ENCODE assay signal across 28 mouse cellular contexts in genomic region chr2:104996201-104996600, GRCm38 (mm10). TPM values are rescaled to one million over a fixed set of nuclear protein-coding genes. Genes with fewer than 3 reads are reported as not detected.
A peak's percentile ranks its signal among the peaks of the same experiment; 100 is the strongest.
DNase-seq lines count a peak whose midpoint lies in the region; ATAC-seq and TF ChIP-seq lines count a peak whose summit lies in the region.
"Had no signal": no experiment of that assay in that cellular context is flagged by ENCODE, and none has a peak within 500 bp of the region (broad histone marks: within the 10 kb centered on the region; RNA-seq: fewer than 3 reads in every experiment).

No protein-coding gene starts in this region.

- 52% methylated on average over 3 of the region's 3 CpGs for WGBS in kidney, postnatal 0 days
- 67% methylated on average over 3 of the region's 3 CpGs for WGBS in kidney, adult 2 months
- WGBS in hindbrain, embryonic 12.5 days, result 90% methylated on average over 3 of the region's 3 CpGs

- H3K4me3 ChIP-seq in kidney, postnatal 0 days (replicated peaks; ENCODE audit: low read depth, low read length), result no peak overlapping the region
- H3K4me3 ChIP-seq in kidney, adult 2 months (ENCODE audit: insufficient read depth, low read depth, low read length), result no peak overlapping the region
- H3K4me3 ChIP-seq in MEL (ENCODE audit: control insufficient read depth in 1 of 2, insufficient read depth in 1 of 2, low read depth in 2 of 2, low read length in 2 of 2), result no peak overlapping the region
- H3K4me3 ChIP-seq in bone marrow macrophage, adult 2 months (ENCODE audit: insufficient read depth, low read length), result no peak overlapping the region
- no peak overlapping the region for H3K4me3 ChIP-seq in hindbrain, embryonic 12.5 days
- H3K4me3 ChIP-seq: embryonic facial prominence, embryonic 12.5 days; embryonic facial prominence, embryonic 15.5 days; erythroblast, embryonic 14.5 days; forebrain, embryonic 10.5 days; forebrain, embryonic 12.5 days had no signal

- H3K4me1 ChIP-seq in kidney, postnatal 0 days (replicated peaks; ENCODE audit: insufficient read depth, low read length), result no peaks in the 10 kb centered on the region
- peaks cover 4% of the 10 kb centered on the region for H3K4me1 ChIP-seq in kidney, adult 2 months (ENCODE audit: control insufficient read depth, insufficient read depth, low read length)
- H3K4me1 ChIP-seq in MEL (ENCODE audit: control insufficient read depth in 1 of 2, insufficient read depth in 2 of 2, low read length in 2 of 2), result peaks cover 3 to 5% of the 10 kb centered on the region in 2 experiments; a peak in 3 of 4 replicates
- peaks cover 20% of the 10 kb centered on the region for H3K4me1 ChIP-seq in bone marrow macrophage, adult 2 months (ENCODE audit: control insufficient read depth, insufficient read depth, low read length)
- H3K4me1 ChIP-seq in hindbrain, embryonic 12.5 days, result no peaks in the 10 kb centered on the region
- H3K4me1 ChIP-seq: embryonic facial prominence, embryonic 12.5 days; embryonic facial prominence, embryonic 15.5 days; forebrain, embryonic 10.5 days; forebrain, embryonic 12.5 days had no signal

- no peaks in the 10 kb centered on the region for H3K27me3 ChIP-seq in kidney, postnatal 0 days (ENCODE audit: insufficient read depth, low read length)
- no peaks in the 10 kb centered on the region for H3K27me3 ChIP-seq in kidney, adult 2 months (replicated peaks; ENCODE audit: control insufficient read depth, insufficient read depth, low read length)
- H3K27me3 ChIP-seq in MEL (ENCODE audit: control insufficient read depth in 1 of 2, insufficient read depth in 2 of 2, low read length in 2 of 2), result no peaks in the 10 kb centered on the region
- H3K27me3 ChIP-seq in hindbrain, embryonic 12.5 days, result no peaks in the 10 kb centered on the region
- H3K27me3 ChIP-seq: CH12.LX; embryonic facial prominence, embryonic 12.5 days; embryonic facial prominence, embryonic 15.5 days; forebrain, embryonic 12.5 days; Patski had no signal

- H3K36me3 ChIP-seq in kidney, postnatal 0 days (ENCODE audit: insufficient read depth, low read length), result 0 out of 2 replicates have a peak, but pooled peaks cover 13% of the 10 kb centered on the region
- H3K36me3 ChIP-seq in kidney, adult 2 months (ENCODE audit: control insufficient read depth, insufficient read depth, low read length), result no peaks in the 10 kb centered on the region; the same call in none of the 2 replicates
- peaks cover 11 to 13% of the 10 kb centered on the region in 2 experiments for H3K36me3 ChIP-seq in MEL (ENCODE audit: control insufficient read depth in 1 of 2, insufficient read depth in 2 of 2, low read length in 2 of 2)
- H3K36me3 ChIP-seq in hindbrain, embryonic 12.5 days, result peaks cover 7% of the 10 kb centered on the region

- DNase-seq in kidney, postnatal 0 days (ENCODE audit: low spot score), result peak; percentile 49
- no peak for DNase-seq in kidney, adult 2 months
- peak; percentile 73 for DNase-seq in MEL (ENCODE audit: low read depth, low spot score)
- DNase-seq in embryo, embryonic 10 days (ENCODE audit: low spot score), result no peak
- no peak for DNase-seq in lung, adult 18-20 months
- DNase-seq: adrenal gland, adult 8-10 months; adrenal gland, postnatal 25 days; B cell, adult 2 months; cerebellum, adult 11-12 months; cerebellum, adult 2 months; cerebellum, adult 9-10 months; cerebellum, postnatal 10 days; cerebellum, postnatal 25 days; embryo, embryonic 11 days had no signal

- ATAC-seq in kidney, postnatal 0 days (replicated peaks; ENCODE audit: low FRiP score, low read depth), result no peak
- ATAC-seq in hindbrain, embryonic 12.5 days (ENCODE audit: low FRiP score), result no peak
- ATAC-seq: activated CD4-positive, CD25-positive, alpha-beta regulatory T cell, adult 4 months; CD4-positive, CD25-positive, alpha-beta regulatory T cell, adult 4 months; forebrain, embryonic 14.5 days; forebrain, embryonic 16.5 days; Patski had no signal

- no peak for TF ChIP-seq RAD21 in MEL (IDR thresholded peaks at IDR 0.05; ENCODE audit: low read depth, low read length)

- TF ChIP-seq EP300 in MEL (IDR thresholded peaks at IDR 0.05; ENCODE audit: low read depth in 1 of 2, low read length in 2 of 2), result peak; percentile 80 to 87

- H3K27ac ChIP-seq in kidney, postnatal 0 days, result no peak overlapping the region
- H3K27ac ChIP-seq in kidney, adult 2 months (ENCODE audit: insufficient read depth, low read depth, low read length), result no peak overlapping the region
- H3K27ac ChIP-seq in MEL (ENCODE audit: control insufficient read depth, low read depth, low read length), result no peak overlapping the region
- H3K27ac ChIP-seq in bone marrow macrophage, adult 2 months (ENCODE audit: insufficient read depth, low read depth, low read length), result peak overlapping the region; percentile 58
- H3K27ac ChIP-seq in hindbrain, embryonic 12.5 days, result no peak overlapping the region
- H3K27ac ChIP-seq: embryonic facial prominence, embryonic 12.5 days; embryonic facial prominence, embryonic 15.5 days; forebrain, embryonic 10.5 days; forebrain, embryonic 12.5 days had no signal

- no peak overlapping the region for H3K4me2 ChIP-seq in kidney, postnatal 0 days (ENCODE audit: low read length)
- H3K4me2 ChIP-seq in hindbrain, embryonic 12.5 days (replicated peaks), result no peak overlapping the region
- H3K4me2 ChIP-seq: embryonic facial prominence, embryonic 12.5 days; embryonic facial prominence, embryonic 15.5 days; forebrain, embryonic 12.5 days had no signal

- no peak for TF ChIP-seq CTCF in kidney, postnatal 0 days (IDR thresholded peaks at IDR 0.05; ENCODE audit: low read depth)
- TF ChIP-seq CTCF in kidney, adult 2 months (conservative IDR thresholded peaks at IDR 0.05; ENCODE audit: insufficient read depth, insufficient read length, low read depth, low read length), result no peak
- TF ChIP-seq CTCF in MEL (IDR thresholded peaks at IDR 0.05 in 2 of 3, conservative IDR thresholded peaks at IDR 0.05 in 1 of 3; ENCODE audit: control insufficient read depth in 1 of 3, insufficient read depth in 1 of 3, low read depth in 2 of 3, low read length in 3 of 3, poor library complexity in 1 of 3, severe bottlenecking in 1 of 3), result no peak
- no peak for TF ChIP-seq CTCF in bone marrow macrophage, adult 2 months (IDR thresholded peaks at IDR 0.05; ENCODE audit: low read depth, low read length)

- no peak for TF ChIP-seq POLR2A in kidney, adult 2 months (IDR thresholded peaks at IDR 0.05; ENCODE audit: low read depth, low read length)
- TF ChIP-seq POLR2A in MEL (IDR thresholded peaks at IDR 0.05; ENCODE audit: control insufficient read depth in 1 of 2, insufficient read depth in 1 of 2, low read depth in 1 of 2, low read length in 2 of 2, poor library complexity in 1 of 2), result no peak
- no peak for TF ChIP-seq POLR2A in bone marrow macrophage, adult 2 months (IDR thresholded peaks at IDR 0.05; ENCODE audit: borderline replicate concordance, low read depth, low read length)

- H3K9ac ChIP-seq in kidney, postnatal 0 days (ENCODE audit: low read depth, low read length), result no peak overlapping the region
- H3K9ac ChIP-seq in MEL (ENCODE audit: control insufficient read depth, low read depth, low read length, poor library complexity, severe bottlenecking), result no peak overlapping the region
- H3K9ac ChIP-seq in hindbrain, embryonic 12.5 days, result no peak overlapping the region
- H3K9ac ChIP-seq: embryonic facial prominence, embryonic 12.5 days; embryonic facial prominence, embryonic 15.5 days; forebrain, embryonic 12.5 days had no signal

- H3K9me3 ChIP-seq in kidney, postnatal 0 days (replicated peaks; ENCODE audit: low read length), result no peaks in the 10 kb centered on the region
- H3K9me3 ChIP-seq in MEL (replicated peaks; ENCODE audit: insufficient read depth, low read length), result no peaks in the 10 kb centered on the region
- no peaks in the 10 kb centered on the region for H3K9me3 ChIP-seq in hindbrain, embryonic 12.5 days (replicated peaks)
- H3K9me3 ChIP-seq: embryonic facial prominence, embryonic 12.5 days; embryonic facial prominence, embryonic 15.5 days; forebrain, embryonic 10.5 days; forebrain, embryonic 12.5 days; G1E had no signal

- H3K79me2 ChIP-seq in MEL (ENCODE audit: control insufficient read depth, insufficient read depth, low read length, poor library complexity), result no peaks in the 10 kb centered on the region

TF ChIP-seq in MEL, 35 proteins besides CTCF, POLR2A, EP300 and RAD21:
- TF ChIP-seq MAFK (IDR thresholded peaks at IDR 0.05; ENCODE audit: borderline replicate concordance, low read depth, low read length) (peak; percentile 18; the same call in 1 of the 2 replicates), GATA1 (IDR thresholded peaks at IDR 0.05; ENCODE audit: low read depth, low read length) (peak; percentile 69), TAL1 (IDR thresholded peaks at IDR 0.05; ENCODE audit: low read length) (no peak), SIN3A (IDR thresholded peaks at IDR 0.05; ENCODE audit: low read length) (0 out of 2 replicates have a peak, but pooled peaks have one; percentile 37), ZNF384 (IDR thresholded peaks at IDR 0.05; ENCODE audit: low read depth, low read length) (no peak), POLR2AphosphoS2 (IDR thresholded peaks at IDR 0.05; ENCODE audit: low read length) (no peak; the same call in 1 of the 2 replicates), MAX (IDR thresholded peaks at IDR 0.05; ENCODE audit: low read length) (no peak), RCOR1 (IDR thresholded peaks at IDR 0.05; ENCODE audit: low read depth, low read length) (peak; percentile 95), MEF2A (IDR thresholded peaks at IDR 0.05; ENCODE audit: extremely low read depth, insufficient replicate concordance, low read depth, low read length, poor library complexity, severe bottlenecking) (0 out of 2 replicates have a peak, but pooled peaks have one; percentile 39), TCF12 (IDR thresholded peaks at IDR 0.05; ENCODE audit: low read depth, low read length) (peak; percentile 76), USF1 (IDR thresholded peaks at IDR 0.05; ENCODE audit: low read depth, low read length) (no peak), BHLHE40 (IDR thresholded peaks at IDR 0.05; ENCODE audit: borderline replicate concordance, low read depth, low read length) (peak; percentile 75), ETS1 (IDR thresholded peaks at IDR 0.05; ENCODE audit: low read depth, low read length) (peak; percentile 76), ELF1 (IDR thresholded peaks at IDR 0.05; ENCODE audit: low read depth, low read length) (no peak), SMC3 (IDR thresholded peaks at IDR 0.05; ENCODE audit: low read depth, low read length) (no peak)

RNA-seq across cellular contexts. Expression of gene Eif3m, which starts 20.7 kb away (rescaled TPM):
- 401 and 416 TPM in 2 replicates for polyA plus RNA-seq in kidney, postnatal 0 days (2015; fragmentation: Nextera tagmentation; extraction: Ambion mirVana)
- polyA plus RNA-seq in kidney, adult 2 months (2012; rRNA removed), result 35.0 and 44.4 TPM in 2 replicates
- 321 and 341 TPM in 2 replicates for total RNA-seq in MEL (2012; rRNA removed)
- polyA plus RNA-seq in MEL (2012; ENCODE audit: insufficient read depth in 1 of 2, insufficient read length in 2 of 2, low read depth in 1 of 2, low replicate concordance in 2 of 2, missing spikeins in 1 of 2), result 100 to 1,000 TPM in 1 of 2 experiments, not detected in 1; 172 TPM
- 158 and 169 TPM in 2 replicates for polyA plus RNA-seq in bone marrow macrophage, adult 2 months (2012; ENCODE audit: insufficient read depth, insufficient read length, missing spikeins)
- 228 and 234 TPM in 2 replicates for polyA plus RNA-seq in hindbrain, embryonic 12.5 days (2016; fragmentation: Nextera tagmentation; extraction: Ambion mirVana)

Comparison
In these comparisons a context has a peak if more than half of its experiments do, and no peak if none do; other contexts are left out.
1. DNase-seq: peak in kidney, postnatal 0 days (single experiment) and MEL (single experiment); none in kidney, adult 2 months (single experiment), embryo, embryonic 10 days (single experiment) and lung, adult 18-20 months (0 of 2).